Mouse (Mus musculus): ENCODE results near the gene Mast2.

Gene Mast2

DNA sequence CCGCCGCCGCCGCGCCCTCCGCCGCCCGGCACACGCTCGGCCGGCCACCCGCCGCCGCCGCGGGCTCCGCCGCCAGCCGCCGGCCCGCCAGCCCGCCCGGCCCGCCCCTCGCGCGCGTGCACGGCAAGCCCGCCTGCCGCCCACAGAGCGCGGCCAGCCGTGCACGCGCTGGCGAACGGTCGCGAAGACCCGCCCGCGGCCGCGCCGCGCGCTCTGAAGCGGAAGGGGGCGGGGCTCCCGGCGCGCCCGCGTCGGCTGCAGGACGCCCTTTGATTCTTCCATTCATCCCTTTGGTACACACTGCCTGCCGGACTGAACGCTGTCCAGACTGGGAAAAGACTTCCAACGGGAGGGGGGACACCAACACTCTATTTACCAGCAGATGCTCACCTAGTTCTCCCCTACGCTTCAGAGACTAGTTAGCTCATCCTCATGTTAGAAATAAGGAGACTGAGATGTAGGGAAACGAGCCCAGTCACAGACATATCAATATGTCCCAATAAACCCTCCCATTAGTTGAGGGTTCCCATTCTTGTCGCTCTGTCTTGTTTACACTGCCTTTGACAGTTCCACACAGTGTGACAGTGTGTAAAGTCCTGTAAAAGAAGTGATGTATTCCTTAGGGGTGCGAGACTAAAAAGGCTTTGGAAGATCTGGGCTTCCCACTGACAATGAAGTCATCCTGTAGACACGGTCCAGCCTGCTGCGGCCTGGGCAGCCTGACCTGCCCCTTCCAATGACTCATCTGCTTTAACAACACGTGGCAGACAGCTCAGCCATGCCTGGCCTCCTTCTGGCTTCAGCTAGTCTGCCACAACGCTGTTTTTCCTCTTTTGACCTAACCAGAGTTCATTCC lies at the start of gene Mast2:
Gene Mast2, minus strand, starts transcription at position 58 of the 856 bp plus-strand sequence.
- peak; percentile 84 for DNase-seq (ENCODE audit: low read depth, low spot score)

DNA sequence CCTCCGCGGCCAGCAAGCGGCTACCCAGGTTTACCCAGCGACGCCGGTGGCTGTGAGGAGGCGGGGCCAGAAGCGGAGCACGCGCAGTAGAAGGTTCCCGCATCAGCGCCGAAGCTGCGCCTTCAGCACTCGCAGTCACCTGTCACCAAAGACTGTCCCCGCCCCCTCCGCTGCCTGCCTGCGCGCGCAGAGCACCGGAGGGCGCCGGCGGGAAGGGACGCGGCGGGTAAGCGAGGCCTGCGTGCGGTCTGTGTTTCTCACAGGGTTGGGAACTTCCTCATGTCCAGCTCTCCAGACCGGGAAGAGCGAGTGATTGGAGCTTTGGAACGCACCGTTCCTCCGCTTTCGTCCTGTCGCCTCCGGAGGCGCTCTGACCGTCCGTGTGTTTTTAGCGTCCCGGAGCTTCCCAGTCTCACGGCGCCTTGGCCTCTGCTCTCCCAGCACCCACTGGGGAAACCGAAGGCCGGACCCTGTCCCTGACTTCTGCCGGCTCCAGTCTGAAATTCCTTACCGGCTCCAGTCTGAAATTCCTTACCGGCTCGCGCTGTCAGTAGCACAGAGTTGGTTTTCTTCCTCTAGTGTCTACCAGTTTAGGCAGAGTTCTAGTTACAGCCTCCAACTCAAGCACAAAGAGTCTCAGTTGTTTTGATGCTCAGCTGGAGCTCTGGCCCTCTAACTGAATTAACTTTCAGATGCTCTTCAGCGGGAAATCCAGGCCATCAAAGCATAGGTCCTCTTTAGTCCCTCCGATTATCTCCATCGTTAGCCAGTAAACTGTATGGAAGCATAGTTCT lies 43.6 kb upstream of the Mast2 start, which contains the start of gene Ipp:
Gene Ipp, plus strand, starts transcription at position 125 of the 794 bp plus-strand sequence.
- peak; percentile 95 for DNase-seq (ENCODE audit: low read depth, low spot score)

GRCm38 (mm10) chr4:116506886-116507424 lies 43.0 kb upstream of the Mast2 start:
- DNase-seq (ENCODE audit: low read depth, low spot score): no peak

GRCm38 (mm10) chr4:116499978-116500377 lies 36.0 kb upstream of the Mast2 start:
- DNase-seq (ENCODE audit: low read depth, low spot score): no peak

GRCm38 (mm10) chr4:116493646-116494045 lies 29.7 kb upstream of the Mast2 start:
- no peak for DNase-seq (ENCODE audit: low read depth, low spot score)

GRCm38 (mm10) chr4:116492460-116492859 lies 28.5 kb upstream of the Mast2 start:
- DNase-seq (ENCODE audit: low read depth, low spot score): no peak

DNA sequence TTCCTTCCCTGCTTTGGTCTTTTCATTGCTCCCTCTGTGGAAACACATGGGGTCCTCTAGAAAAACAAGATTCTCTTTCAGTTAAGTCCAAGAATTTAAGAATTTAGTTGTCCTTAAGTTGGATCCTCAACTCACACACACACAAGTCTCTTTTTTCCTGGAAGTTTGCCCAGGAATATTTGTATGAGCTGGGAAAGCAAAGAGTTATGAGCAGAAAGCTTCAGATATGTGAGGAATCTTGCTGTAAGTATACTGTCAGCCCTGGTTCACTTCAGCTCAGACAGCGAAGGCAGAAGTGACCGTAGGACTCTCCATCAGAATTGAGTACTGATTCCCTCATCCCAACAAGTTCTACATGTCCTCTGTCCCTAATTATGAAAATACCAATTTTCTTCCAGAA lies 27.9 kb upstream of the Mast2 start:
- no peak for DNase-seq (ENCODE audit: low read depth, low spot score)

DNA sequence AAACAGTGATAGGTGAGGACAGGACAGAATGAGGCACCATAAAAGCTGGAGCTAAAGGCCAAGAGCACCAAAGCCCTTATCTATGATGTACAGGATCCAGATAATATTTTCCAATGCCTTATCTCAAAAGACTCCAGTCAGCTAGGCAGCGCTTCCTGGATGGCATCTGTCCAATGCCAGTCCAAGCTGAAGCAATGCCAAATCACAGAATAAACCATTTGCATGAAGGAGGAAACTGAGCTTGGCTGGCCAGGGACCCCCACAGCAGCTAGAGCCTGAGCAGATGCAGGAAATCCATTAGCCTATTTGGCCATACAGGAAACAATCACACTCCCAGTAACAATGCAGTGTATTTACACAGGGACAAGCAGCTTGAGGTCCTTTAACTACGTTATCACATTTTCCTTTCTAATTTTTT lies 27.1 kb upstream of the Mast2 start:
- no peak for DNase-seq (ENCODE audit: low read depth, low spot score)

GRCm38 (mm10) chr4:116483476-116483875 lies 19.5 kb upstream of the Mast2 start:
- no peak for DNase-seq (ENCODE audit: low read depth, low spot score)

- no peak for DNase-seq (ENCODE audit: low read depth, low spot score)
Measured at GRCm38 (mm10) chr4:116481322-116481721, 17.3 kb upstream of the Mast2 start.

DNA sequence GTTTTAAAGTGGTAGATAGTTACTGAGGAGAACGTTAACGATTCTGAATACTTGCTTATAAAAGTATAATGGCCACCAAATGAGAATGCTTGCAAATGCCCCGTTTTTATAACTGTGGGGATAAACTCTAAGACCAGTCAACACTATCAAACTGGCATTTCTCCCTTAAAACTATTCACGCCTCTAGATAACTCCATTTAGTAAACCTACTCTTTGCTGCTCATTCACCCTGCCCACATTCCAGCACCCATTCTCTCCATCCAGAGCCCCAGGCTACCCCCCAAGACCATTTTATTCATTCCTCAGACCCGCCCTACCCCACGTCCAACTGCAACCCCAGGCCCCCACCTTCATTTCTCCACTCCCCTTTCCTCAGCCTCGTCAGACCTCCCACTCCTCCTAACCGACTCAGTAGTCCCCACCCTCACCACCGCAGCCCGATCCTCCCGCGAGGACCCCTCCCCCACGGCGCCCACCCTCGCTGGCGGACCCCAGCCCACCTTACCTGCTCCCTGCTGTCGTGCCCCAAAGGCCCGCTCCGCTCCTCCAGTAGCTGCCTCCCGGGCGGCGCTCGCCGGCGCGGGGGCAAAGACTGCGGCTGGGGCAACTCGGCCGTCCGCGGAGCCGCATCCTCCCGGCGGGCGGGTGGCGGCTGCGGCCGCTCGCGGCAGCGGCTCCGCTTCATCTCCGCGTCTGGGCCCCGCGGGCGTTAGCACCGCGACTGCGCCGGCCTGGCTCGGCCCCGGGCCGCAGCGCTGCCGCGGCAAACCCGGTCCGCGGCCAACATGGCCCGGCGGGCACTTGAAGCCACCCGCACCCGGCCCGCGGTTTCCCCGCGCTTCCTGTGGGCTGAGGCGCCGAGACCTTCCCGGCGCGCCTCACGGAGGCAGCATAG lies 505 bp downstream of the Mast2 start:
- DNase-seq (ENCODE audit: low read depth, low spot score): peak; percentile 86

DNA sequence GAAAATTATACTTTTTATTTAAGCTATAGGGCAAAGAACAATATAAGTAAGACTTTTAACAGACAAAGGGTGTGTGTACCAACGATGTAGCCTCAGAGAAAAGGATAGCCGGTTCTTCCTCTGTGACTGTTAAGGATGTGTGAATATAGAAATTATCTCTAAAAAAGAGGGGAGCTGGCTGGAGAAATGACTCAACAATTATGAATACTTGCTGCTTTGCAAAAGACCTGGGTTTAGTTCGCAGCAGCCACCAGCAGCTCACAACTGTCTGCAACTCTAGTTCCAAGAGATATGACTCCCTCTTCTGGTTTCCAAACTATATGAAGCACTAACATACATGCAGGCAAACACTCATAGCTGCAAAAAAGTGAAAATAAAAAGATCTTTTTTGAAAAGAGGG lies 2.0 kb downstream of the Mast2 start:
- DNase-seq (ENCODE audit: low read depth, low spot score): no peak

- no peak for DNase-seq (ENCODE audit: low read depth, low spot score)
Measured at GRCm38 (mm10) chr4:116451553-116451952, 12.4 kb downstream of the Mast2 start.

GRCm38 (mm10) chr4:116449951-116450350 lies 14.0 kb downstream of the Mast2 start:
- DNase-seq (ENCODE audit: low read depth, low spot score): no peak

GRCm38 (mm10) chr4:116448673-116449072 lies 15.3 kb downstream of the Mast2 start:
- peak; percentile 79 for DNase-seq (ENCODE audit: low read depth, low spot score)

DNA sequence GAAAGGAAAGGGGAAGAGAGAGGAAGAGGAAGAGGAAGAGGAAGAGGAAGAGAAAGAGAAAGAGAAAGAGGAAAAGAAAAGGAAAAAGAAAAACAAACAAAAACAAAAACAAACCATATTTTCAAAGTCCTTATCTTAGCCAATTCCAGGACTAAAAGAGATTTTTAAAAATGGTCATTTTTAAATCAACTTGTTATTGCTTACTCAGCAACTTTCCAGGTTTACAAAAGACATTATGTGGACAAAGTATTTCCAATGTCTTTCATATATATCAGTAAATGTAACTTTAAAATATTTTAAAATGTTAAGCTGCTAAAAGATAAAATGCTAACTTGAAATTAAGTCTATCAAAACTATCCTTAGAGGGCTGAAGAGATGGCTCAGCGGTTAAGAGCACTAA lies 24.6 kb downstream of the Mast2 start:
- DNase-seq (ENCODE audit: low read depth, low spot score): no peak

GRCm38 (mm10) chr4:116438561-116438960 lies 25.4 kb downstream of the Mast2 start:
- peak; percentile 13 for DNase-seq (ENCODE audit: low read depth, low spot score)

DNA sequence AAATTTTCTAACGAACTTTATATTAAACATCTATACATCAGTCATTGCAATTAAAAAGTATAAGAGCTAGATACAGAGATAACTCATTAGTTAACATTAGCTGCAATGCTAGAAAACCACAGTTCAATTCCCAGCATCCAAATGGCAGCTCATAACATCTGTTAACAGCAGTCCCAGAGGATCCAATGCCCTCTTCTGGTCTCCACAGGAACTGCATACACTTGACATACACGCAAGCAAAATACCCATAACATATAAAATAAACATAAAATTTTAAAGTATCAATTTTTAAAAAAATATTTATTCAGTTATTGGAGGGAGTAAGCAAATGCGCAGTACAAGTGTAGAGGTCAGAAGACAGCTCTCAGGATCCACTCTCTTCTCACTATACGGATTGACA lies 28.4 kb downstream of the Mast2 start:
- peak; percentile 50 for DNase-seq (ENCODE audit: low read depth, low spot score)

GRCm38 (mm10) chr4:116422186-116422585 lies 41.8 kb downstream of the Mast2 start:
- no peak for DNase-seq (ENCODE audit: low read depth, low spot score)

DNA sequence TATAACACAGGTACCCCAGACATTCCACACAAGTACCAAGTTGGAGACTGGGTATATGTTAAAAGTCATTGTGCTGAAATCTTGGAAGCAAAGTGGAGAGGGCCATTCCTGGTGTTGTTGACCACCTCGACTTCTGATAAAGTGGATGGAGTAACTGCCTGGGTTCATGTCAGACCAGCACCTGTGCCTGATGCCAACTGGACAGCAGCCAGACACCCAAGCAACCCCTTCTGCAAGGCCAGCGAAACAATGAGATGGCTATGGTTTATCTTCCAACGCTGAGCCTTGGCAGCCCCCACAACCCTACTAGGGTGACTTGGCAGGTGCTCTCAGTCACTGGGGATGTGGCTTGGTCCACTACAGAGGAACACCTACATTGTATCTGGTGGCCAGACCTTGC lies 42.8 kb downstream of the Mast2 start:
- DNase-seq (ENCODE audit: low read depth, low spot score): no peak

- no peak for DNase-seq (ENCODE audit: low read depth, low spot score)
Measured at GRCm38 (mm10) chr4:116412993-116413392, 51.0 kb downstream of the Mast2 start.

Data from R1 (cell line).